Mouse (Mus musculus) megakaryocyte-erythroid progenitor cell, adult 5-6 weeks (primary cell): Measurements from ENCODE around the gene Tmem86b. TPM values are rescaled to one million over a fixed set of nuclear protein-coding genes. Genes with fewer than 3 reads are reported as not detected.
"Not testable (repeated sequence)": the region's sequence is repeated elsewhere in the genome, so short reads cannot be mapped to it uniquely, and the experiment has no call there.

Experiments used
- ATAC-seq: replicated peaks from 2 replicates; pipeline ENCODE4 v1.8.0; 2016; ENCODE audit warnings: mild to moderate bottlenecking, inconsistent platforms; ENCODE audit not compliant: severe bottlenecking, poor library complexity, low FRiP score, low TSS enrichment
- total RNA-seq, 2 experiments: library from RNA; stranded (forward) in 1 of 2; stranded (reverse) in 1 of 2; fragments of 200-1000, 215-1000 nt in 1 of 2; fragments of >200 nt in 1 of 2; fragmentation: Nextera tagmentation in 1 of 2; gene quantifications; 2 replicates each; pipeline ENCODE4 v1.2.3; 2014 to 2017

The Tmem86b gene
- total RNA-seq, 2 experiments from 2014 or later: 7.7 to 19.4 TPM

DNA sequence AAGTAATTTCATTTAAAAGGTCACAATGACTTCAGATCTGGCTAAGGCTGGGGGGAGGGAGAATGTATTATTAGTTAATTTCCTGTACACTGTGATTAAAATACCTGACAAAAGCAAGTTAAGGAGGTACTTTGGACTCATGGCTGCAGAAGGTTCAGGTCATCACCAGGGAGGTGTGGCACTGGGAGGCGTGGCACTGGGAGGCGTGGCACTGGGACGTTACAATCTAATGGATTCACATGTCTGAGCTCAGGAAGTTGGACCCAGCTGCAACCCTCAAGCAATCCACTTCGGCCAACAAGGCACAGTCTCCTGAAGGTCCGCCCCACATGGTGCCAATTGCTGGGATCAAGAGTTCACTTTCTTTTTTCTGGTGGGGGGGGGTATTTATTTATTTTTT is 23.2 kb downstream of the Tmem86b start:
- ATAC-seq: peak; percentile 92

GRCm38 (mm10) chr7:4603873-4604272 is 27.3 kb downstream of the Tmem86b start, which contains the start of gene Ptprh:
TSS of gene Ptprh (minus strand) at chr7:4604041.
- ATAC-seq: no peak

DNA sequence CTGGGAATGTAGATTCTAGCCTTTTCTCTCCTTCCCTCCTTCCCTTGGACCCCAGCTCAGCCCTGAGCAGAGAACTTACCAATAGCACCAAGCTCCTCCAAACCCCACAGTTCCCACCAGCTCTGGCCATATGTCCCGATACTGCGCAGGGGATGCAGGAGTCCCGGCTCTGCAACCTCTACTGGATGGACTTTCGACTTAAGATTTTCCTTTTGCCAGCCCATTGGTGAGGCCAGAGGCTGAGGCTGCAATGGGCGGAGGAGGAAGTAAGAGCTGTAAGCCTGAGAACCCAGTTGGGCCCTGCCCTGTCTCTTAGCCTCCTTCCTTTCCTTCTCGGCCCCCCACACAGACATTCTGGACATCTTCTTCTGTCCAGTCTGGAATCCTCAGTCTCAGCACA is 28.3 kb downstream of the Tmem86b start:
- ATAC-seq: no peak

GRCm38 (mm10) chr7:4597046-4597445 is 34.2 kb downstream of the Tmem86b start:
- not testable (repeated sequence) for ATAC-seq

DNA sequence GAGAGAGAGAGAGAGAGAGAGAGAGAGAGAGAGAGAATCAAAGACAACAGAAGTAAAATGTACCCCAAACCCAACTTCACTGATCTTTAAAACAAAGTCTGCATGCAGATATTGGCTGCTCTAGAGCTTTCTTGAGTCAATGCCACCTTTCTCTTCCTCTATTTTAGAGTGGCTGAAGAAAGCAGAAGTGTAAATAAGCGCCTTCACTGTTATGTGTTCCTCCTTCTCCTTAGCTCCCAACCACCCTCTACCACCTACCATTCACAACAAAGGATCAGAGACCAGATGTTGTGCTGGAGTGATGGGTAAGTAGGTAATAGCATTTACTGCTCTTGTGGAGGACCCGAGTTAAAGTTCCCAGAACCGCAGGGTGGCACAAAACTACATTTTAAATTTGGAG is 49.7 kb downstream of the Tmem86b start:
- not testable (repeated sequence) for ATAC-seq

Other genes with a start within 250 kb of the Tmem86b start
- not detected in 2 replicates for gene Gp6, start 233.7 kb downstream of the Tmem86b start, total RNA-seq (2014; fragmentation: Nextera tagmentation)
- gene Gp6, start 233.7 kb downstream of the Tmem86b start, total RNA-seq (2017): 0.28 and 0.57 TPM in 2 replicates
- gene Rdh13, start 185.8 kb downstream of the Tmem86b start, total RNA-seq (2014; fragmentation: Nextera tagmentation): 8.3 and 13.6 TPM in 2 replicates
- 14.7 and 17.3 TPM in 2 replicates for gene Rdh13, start 185.8 kb downstream of the Tmem86b start, total RNA-seq (2017)
- gene Eps8l1, start 170.7 kb downstream of the Tmem86b start, total RNA-seq (2014; fragmentation: Nextera tagmentation): 4.8 and 6.7 TPM in 2 replicates
- gene Eps8l1, start 170.7 kb downstream of the Tmem86b start, total RNA-seq (2017): 0.89 and 5.0 TPM in 2 replicates
- 118 and 125 TPM in 2 replicates for gene Ppp1r12c, start 129.7 kb downstream of the Tmem86b start, total RNA-seq (2014; fragmentation: Nextera tagmentation)
- 85.0 and 96.2 TPM in 2 replicates for gene Ppp1r12c, start 129.7 kb downstream of the Tmem86b start, total RNA-seq (2017)
- 1.4 TPM in 1 of 2 replicates, not detected in the other for gene Tnnt1, start 115.0 kb downstream of the Tmem86b start, total RNA-seq (2014; fragmentation: Nextera tagmentation)
- gene Tnnt1, start 115.0 kb downstream of the Tmem86b start, total RNA-seq (2017): 0.95 and 3.0 TPM in 2 replicates
- 2.1 and 10.2 TPM in 2 replicates for gene Tnni3, start 107.2 kb downstream of the Tmem86b start, total RNA-seq (2014; fragmentation: Nextera tagmentation)
- gene Tnni3, start 107.2 kb downstream of the Tmem86b start, total RNA-seq (2017): 2.4 TPM in 1 of 2 replicates, not detected in the other
- gene Dnaaf3, start 99.0 kb downstream of the Tmem86b start, total RNA-seq (2014; fragmentation: Nextera tagmentation): 1.6 and 2.8 TPM in 2 replicates
- 0.23 TPM in 1 of 2 replicates, not detected in the other for gene Dnaaf3, start 99.0 kb downstream of the Tmem86b start, total RNA-seq (2017)
- 0.42 TPM in 1 of 2 replicates, not detected in the other for gene Syt5, start 83.9 kb downstream of the Tmem86b start, total RNA-seq (2014; fragmentation: Nextera tagmentation)
- gene Syt5, start 83.9 kb downstream of the Tmem86b start, total RNA-seq (2017): not detected in 2 replicates
- gene Ptprh, start 27.4 kb downstream of the Tmem86b start, total RNA-seq (2014; fragmentation: Nextera tagmentation): not detected in 2 replicates
- gene Ptprh, start 27.4 kb downstream of the Tmem86b start, total RNA-seq (2017): 0.46 TPM in 1 of 2 replicates, not detected in the other
- 81.4 and 118 TPM in 2 replicates for gene Ppp6r1, start 27.6 kb upstream of the Tmem86b start, total RNA-seq (2014; fragmentation: Nextera tagmentation)
- gene Ppp6r1, start 27.6 kb upstream of the Tmem86b start, total RNA-seq (2017): 82.5 and 90.9 TPM in 2 replicates
- gene Hspbp1, start 53.6 kb upstream of the Tmem86b start, total RNA-seq (2014; fragmentation: Nextera tagmentation): 69.0 and 77.0 TPM in 2 replicates
- gene Hspbp1, start 53.6 kb upstream of the Tmem86b start, total RNA-seq (2017): 44.9 and 47.4 TPM in 2 replicates
- not detected in 2 replicates for gene Brsk1, start 59.2 kb upstream of the Tmem86b start, total RNA-seq (2014; fragmentation: Nextera tagmentation)
- not detected in 2 replicates for gene Brsk1, start 59.2 kb upstream of the Tmem86b start, total RNA-seq (2017)
- gene Tmem150b, start 93.8 kb upstream of the Tmem86b start, total RNA-seq (2014; fragmentation: Nextera tagmentation): not detected in 2 replicates
- gene Tmem150b, start 93.8 kb upstream of the Tmem86b start, total RNA-seq (2017): 0.33 and 1.1 TPM in 2 replicates
- gene Kmt5c, start 108.7 kb upstream of the Tmem86b start, total RNA-seq (2014; fragmentation: Nextera tagmentation): 75.8 and 96.3 TPM in 2 replicates
- 25.6 and 52.4 TPM in 2 replicates for gene Kmt5c, start 108.7 kb upstream of the Tmem86b start, total RNA-seq (2017)
- 279 and 377 TPM in 2 replicates for gene Cox6b2, start 121.7 kb upstream of the Tmem86b start, total RNA-seq (2014; fragmentation: Nextera tagmentation)
- 151 and 283 TPM in 2 replicates for gene Cox6b2, start 121.7 kb upstream of the Tmem86b start, total RNA-seq (2017)
- gene Fam71e2, start 139.9 kb upstream of the Tmem86b start, total RNA-seq (2014; fragmentation: Nextera tagmentation): not detected in 2 replicates
- not detected in 2 replicates for gene Fam71e2, start 139.9 kb upstream of the Tmem86b start, total RNA-seq (2017)
- not detected in 2 replicates for gene Il11, start 151.4 kb upstream of the Tmem86b start, total RNA-seq (2014; fragmentation: Nextera tagmentation)
- gene Il11, start 151.4 kb upstream of the Tmem86b start, total RNA-seq (2017): 0.15 TPM in 1 of 2 replicates, not detected in the other
- gene Tmem190, start 151.5 kb upstream of the Tmem86b start, total RNA-seq (2014; fragmentation: Nextera tagmentation): not detected in 2 replicates
- gene Tmem190, start 151.5 kb upstream of the Tmem86b start, total RNA-seq (2017): not detected in 2 replicates
- 15.1 and 17.8 TPM in 2 replicates for gene Tmem238, start 158.2 kb upstream of the Tmem86b start, total RNA-seq (2014; fragmentation: Nextera tagmentation)
- 21.3 and 26.1 TPM in 2 replicates for gene Tmem238, start 158.2 kb upstream of the Tmem86b start, total RNA-seq (2017)
- 3,204 and 3,219 TPM in 2 replicates for gene Rpl28, start 161.5 kb upstream of the Tmem86b start, total RNA-seq (2014; fragmentation: Nextera tagmentation)
- gene Rpl28, start 161.5 kb upstream of the Tmem86b start, total RNA-seq (2017): 676 and 1,069 TPM in 2 replicates
- 291 and 381 TPM in 2 replicates for gene Ube2s, start 181.2 kb upstream of the Tmem86b start, total RNA-seq (2014; fragmentation: Nextera tagmentation)
- 146 and 204 TPM in 2 replicates for gene Ube2s, start 181.2 kb upstream of the Tmem86b start, total RNA-seq (2017)
- 0.31 TPM in 1 of 2 replicates, not detected in the other for gene Shisa7, start 213.3 kb upstream of the Tmem86b start, total RNA-seq (2014; fragmentation: Nextera tagmentation)
- gene Shisa7, start 213.3 kb upstream of the Tmem86b start, total RNA-seq (2017): not detected in 2 replicates
- 1.8 and 12.5 TPM in 2 replicates for gene Isoc2b, start 238.8 kb upstream of the Tmem86b start, total RNA-seq (2014; fragmentation: Nextera tagmentation)
- 13.3 and 86.2 TPM in 2 replicates for gene Isoc2b, start 238.8 kb upstream of the Tmem86b start, total RNA-seq (2017)
- gene Isoc2a, start 245.7 kb upstream of the Tmem86b start, total RNA-seq (2014; fragmentation: Nextera tagmentation): 7.9 and 9.6 TPM in 2 replicates
- 7.4 and 13.2 TPM in 2 replicates for gene Isoc2a, start 245.7 kb upstream of the Tmem86b start, total RNA-seq (2017)